Mouse (Mus musculus) CH12.LX (cell line): Measurements from ENCODE around the gene Phkg1. TPM values are rescaled to one million over a fixed set of nuclear protein-coding genes. Genes with fewer than 3 reads are reported as not detected.

Experiments
- DNase-seq: peaks from one replicate; pipeline ENCODE4 v3.0.0-alpha.2; 2013; ENCODE audit errors: extremely low read depth
- H3K27ac ChIP-seq: 2 replicates; pipeline ENCODE4 v1.5.1; 2012; ENCODE audit warnings: low read depth, mild to moderate bottlenecking, control low read depth, moderate library complexity; ENCODE audit not compliant: insufficient read depth
- H3K27me3 ChIP-seq: replicated peaks from 2 replicates; pipeline ENCODE3; 2012; ENCODE audit warnings: inconsistent platforms
- H3K36me3 ChIP-seq, 2 experiments: replicated peaks in 1 of 2; 2 replicates each; pipeline versions ENCODE3 to v1.6.1; 2012; ENCODE audit warnings: inconsistent platforms in 1 of 2, low read length in 1 of 2, mild to moderate bottlenecking in 1 of 2, mixed read lengths in 1 of 2, moderate library complexity in 1 of 2; ENCODE audit not compliant: control insufficient read depth in 1 of 2, insufficient read depth in 1 of 2
- H3K4me1 ChIP-seq, 2 experiments: 2 replicates each; pipeline ENCODE4 v1.6.1; 2012; ENCODE audit warnings: inconsistent platforms in 1 of 2, moderate library complexity in 1 of 2; ENCODE audit not compliant: insufficient read depth in 2 of 2, control insufficient read depth in 1 of 2
- H3K4me2 ChIP-seq: 2 replicates; pipeline ENCODE4 v1.6.1; 2012; ENCODE audit warnings: low read depth, mild to moderate bottlenecking, control low read depth; ENCODE audit not compliant: poor library complexity, insufficient read depth, severe bottlenecking
- H3K4me3 ChIP-seq, 3 experiments: fragments of 150-350 bp in 1 of 3; sonication (generic) in 1 of 3; replicated peaks in 1 of 3; 2 replicates each; pipeline versions ENCODE3 to v1.5.1; 2011 to 2012; ENCODE audit warnings: low read depth in 2 of 3, low read length in 2 of 3, mild to moderate bottlenecking in 2 of 3, moderate library complexity in 2 of 3, control low read depth in 1 of 3, improper control_type of control experiment in 1 of 3, inconsistent platforms in 1 of 3, mixed read lengths in 1 of 3; ENCODE audit not compliant: poor library complexity in 1 of 3
- H3K79me2 ChIP-seq: replicated peaks from 2 replicates; pipeline ENCODE4 v1.6.1; 2012; ENCODE audit warnings: mild to moderate bottlenecking, moderate library complexity; ENCODE audit not compliant: control insufficient read depth, poor library complexity, insufficient read depth, severe bottlenecking; ENCODE audit errors: extremely low read depth
- H3K9ac ChIP-seq: 2 replicates; pipeline ENCODE4 v1.6.1; 2012; ENCODE audit warnings: low read depth, mild to moderate bottlenecking, control low read depth, moderate library complexity; ENCODE audit not compliant: insufficient read depth
- H3K9me3 ChIP-seq: replicated peaks from 2 replicates; pipeline ENCODE3; 2012; ENCODE audit warnings: low read length, inconsistent platforms, mixed read lengths
- CHD1 ChIP-seq: IDR thresholded peaks from 2 replicates; pipeline ENCODE4 v1.6.1; 2012; ENCODE audit warnings: low read depth, low read length, improper control_type of control experiment, inconsistent platforms
- CHD2 ChIP-seq: IDR thresholded peaks from 2 replicates; pipeline ENCODE4 v1.6.1; 2011; ENCODE audit warnings: low read length, improper control_type of control experiment
- ETS1 ChIP-seq: conservative IDR thresholded peaks from 2 replicates; pipeline ENCODE4 v1.6.1; 2012; ENCODE audit warnings: low read depth, mild to moderate bottlenecking, inconsistent platforms, low read length, improper control_type of control experiment, moderate library complexity
- GABPA ChIP-seq: IDR thresholded peaks from 2 replicates; pipeline ENCODE4 v1.6.1; 2012; ENCODE audit warnings: low read depth, low read length, improper control_type of control experiment, inconsistent platforms; ENCODE audit not compliant: insufficient replicate concordance
- HCFC1 ChIP-seq: IDR thresholded peaks from 2 replicates; pipeline ENCODE4 v1.6.1; 2012; ENCODE audit warnings: low read depth, mild to moderate bottlenecking, inconsistent platforms, low read length, improper control_type of control experiment
- IRF4 ChIP-seq: IDR thresholded peaks from 2 replicates; pipeline ENCODE4 v1.6.1; 2014; ENCODE audit warnings: low read depth, mild to moderate bottlenecking, inconsistent platforms, low read length, improper control_type of control experiment
- KAT2A ChIP-seq: IDR thresholded peaks from 2 replicates; pipeline ENCODE4 v1.6.1; 2012; ENCODE audit warnings: low read length, improper control_type of control experiment, inconsistent platforms; ENCODE audit not compliant: insufficient replicate concordance
- MAX ChIP-seq: IDR thresholded peaks from 2 replicates; pipeline ENCODE4 v1.6.1; 2011; ENCODE audit warnings: low read length, improper control_type of control experiment
- MEF2A ChIP-seq: IDR thresholded peaks from 2 replicates; pipeline ENCODE4 v1.6.1; 2014; ENCODE audit warnings: low read depth, mild to moderate bottlenecking, inconsistent platforms, low read length, improper control_type of control experiment, borderline replicate concordance
- MYC ChIP-seq: IDR thresholded peaks from 2 replicates; pipeline ENCODE4 v1.6.1; 2011; ENCODE audit warnings: low read depth, mild to moderate bottlenecking, improper control_type of control experiment, low read length
- NELFE ChIP-seq: IDR thresholded peaks from 2 replicates; pipeline ENCODE4 v1.6.1; 2011; ENCODE audit warnings: low read depth, low read length, improper control_type of control experiment
- POLR2A ChIP-seq: IDR thresholded peaks from 2 replicates; pipeline ENCODE4 v1.6.1; 2011; ENCODE audit warnings: low read depth, mild to moderate bottlenecking, improper control_type of control experiment, low read length
- RCOR1 ChIP-seq: conservative IDR thresholded peaks from 2 replicates; pipeline ENCODE4 v1.6.1; 2012; ENCODE audit warnings: low read depth, mild to moderate bottlenecking, inconsistent platforms, low read length, improper control_type of control experiment
- SIN3A ChIP-seq: IDR thresholded peaks from 2 replicates; pipeline ENCODE4 v1.6.1; 2012; ENCODE audit warnings: low read length, improper control_type of control experiment, inconsistent platforms
- UBTF ChIP-seq: IDR thresholded peaks from 2 replicates; pipeline ENCODE4 v1.6.1; 2012; ENCODE audit warnings: low read depth, mild to moderate bottlenecking, inconsistent platforms, low read length, improper control_type of control experiment, moderate library complexity
- USF2 ChIP-seq: conservative IDR thresholded peaks from 2 replicates; pipeline ENCODE4 v1.6.1; 2011; ENCODE audit warnings: low read depth, low read length, improper control_type of control experiment
- ZNF384 ChIP-seq: IDR thresholded peaks from 2 replicates; pipeline ENCODE4 v1.6.1; 2012; ENCODE audit warnings: low read depth, low read length, improper control_type of control experiment, inconsistent platforms
- dilution Hi-C: fragments of 300-500 bp; cut with MboI; formaldehyde crosslinking; loops from 2 replicates; pipeline ENCODE4 v1.14.3; 2020; ENCODE audit warnings: low sequenced_read_pairs; ENCODE audit not compliant: extremely low pct_unique_long_range_greater_than_20kb, extremely low pct_ligation_motif_present
- in situ Hi-C: fragments of 300-500 bp; cut with MboI; formaldehyde crosslinking; loops from 3 replicates; pipeline ENCODE4 v1.14.3; 2019; ENCODE audit warnings: low sequenced_read_pairs, low pct_ligation_motif_present, low pct_unique_long_range_greater_than_20kb, mixed read lengths
- polyA plus RNA-seq: library from polyadenylated mRNA; unstranded; fragments of >175 nt; gene quantifications from 2 replicates; pipeline ENCODE4 v1.2.1, GENCODE M21; 2012; ENCODE audit warnings: low read depth; ENCODE audit not compliant: insufficient read length
- total RNA-seq, 2 experiments: library from RNA; depleted of rRNA; stranded (reverse); fragments of 300-350 nt in 1 of 2; fragments of >200 nt in 1 of 2; gene quantifications; 2 replicates each; pipeline ENCODE4 v1.2.3; 2012 to 2014

Gene Phkg1
- total and polyA plus RNA-seq, 3 experiments: 0.21 to 0.61 (median 0.23) TPM

DNA sequence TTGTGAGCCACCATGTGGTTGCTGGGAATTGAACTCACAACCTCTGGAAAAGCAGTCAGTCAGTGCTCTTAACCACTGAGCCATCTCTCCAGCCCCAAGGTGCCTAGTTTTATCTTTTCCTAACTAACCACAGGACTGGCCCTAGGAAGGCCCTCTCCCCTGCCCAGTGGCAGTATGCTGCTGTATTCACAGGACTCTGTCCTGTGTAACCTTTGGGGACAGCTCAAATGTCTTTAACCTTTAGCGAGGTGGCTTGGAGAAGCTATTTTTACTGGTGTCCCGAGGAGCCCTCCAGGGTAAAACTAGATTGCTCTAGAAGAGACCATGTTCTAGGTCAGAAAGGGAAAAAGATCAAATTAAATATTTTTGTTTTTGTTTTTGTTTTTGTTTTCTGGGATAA is 27.1 kb downstream of the Phkg1 start:
- no peak overlapping the region for H3K4me2 ChIP-seq
- H3K79me2 ChIP-seq: no peaks in the 10 kb centered on the region
- H3K36me3 ChIP-seq: no peaks in the 10 kb centered on the region
- in situ Hi-C loops (no loop called here), dilution Hi-C loops (no loop called here)
- DNase-seq: no peak
- no peaks in the 10 kb centered on the region for H3K4me1 ChIP-seq
- no peak overlapping the region for H3K9ac ChIP-seq
- H3K27me3 ChIP-seq: no peaks in the 10 kb centered on the region
- H3K27ac ChIP-seq: no peak overlapping the region
- H3K9me3 ChIP-seq: no peaks in the 10 kb centered on the region
- H3K4me3 ChIP-seq: no peak overlapping the region
- TF ChIP-seq CHD2 (no peak), UBTF (no peak), USF2 (no peak), HCFC1 (no peak), SIN3A (no peak), MEF2A (no peak), IRF4 (no peak), CHD1 (no peak), NELFE (no peak), ZNF384 (no peak), POLR2A (no peak), RCOR1 (no peak), KAT2A (no peak), GABPA (no peak)
- TF ChIP-seq, all 38 proteins: peak for 0

DNA sequence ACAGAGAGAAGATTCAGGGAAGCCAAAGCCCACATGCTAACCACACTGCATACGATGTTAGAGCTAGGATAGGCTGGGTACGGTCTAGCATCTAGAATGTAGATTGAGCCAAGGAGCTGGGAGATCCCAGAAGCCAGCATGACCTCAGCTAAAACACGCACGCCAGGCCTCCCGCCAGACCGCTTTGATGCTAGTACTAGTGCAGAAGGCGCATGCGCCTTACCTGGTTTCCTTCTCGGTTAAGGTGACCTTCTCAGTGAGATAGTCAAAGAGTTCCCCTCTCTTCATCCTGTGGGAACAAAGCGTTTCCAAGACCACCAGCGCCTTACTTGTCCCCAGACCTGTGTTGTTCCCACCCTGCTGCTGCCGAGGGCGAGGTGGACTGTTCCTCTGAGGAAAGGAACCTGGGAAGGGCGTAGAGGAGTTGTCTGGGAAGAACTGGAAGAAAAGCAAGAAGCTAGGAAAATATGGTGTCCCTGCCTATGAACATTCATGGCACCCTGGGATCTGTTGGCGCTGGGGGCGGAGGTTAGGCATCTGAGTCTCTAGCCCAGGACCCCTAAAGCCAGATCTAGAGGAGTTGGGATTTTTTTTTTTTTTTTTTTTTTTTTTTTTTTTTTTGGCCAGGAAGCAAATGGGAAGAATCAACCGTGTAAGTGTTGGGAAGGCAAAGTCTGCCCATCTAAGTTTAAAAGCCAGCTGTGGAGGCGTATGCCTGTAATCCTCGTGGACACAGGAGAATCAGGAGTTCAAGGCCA is 28.9 kb downstream of the Phkg1 start:
- Histone ChIP-seq H3K36me3 (no peaks in the 10 kb centered on the region), H3K27me3 (no peaks in the 10 kb centered on the region), H3K9ac (no peak overlapping the region), H3K9me3 (no peaks in the 10 kb centered on the region)
- no peak for DNase-seq
- TF ChIP-seq ETS1 (no peak), IRF4 (no peak), KAT2A (no peak), MAX (no peak), RCOR1 (no peak), MYC (no peak), UBTF (no peak), POLR2A (no peak)
- TF ChIP-seq, all 38 proteins: peak for 0
- Histone ChIP-seq H3K4me3 (no peak overlapping the region), H3K27ac (no peak overlapping the region), H3K79me2 (no peaks in the 10 kb centered on the region), H3K4me2 (no peak overlapping the region), H3K4me1 (no peaks in the 10 kb centered on the region)
- in situ Hi-C loops: no loop called here
- dilution Hi-C loops: no loop called here
